Mouse (Mus musculus) hindbrain, embryonic 14.5 days (tissue): ENCODE results near the gene Mxd4. TPM values are rescaled to one million over a fixed set of nuclear protein-coding genes. Genes with fewer than 3 reads are reported as not detected.
A peak's percentile ranks its signal among the peaks of the same experiment; 100 is the strongest.

Experiments used
- ATAC-seq: fragments of 200-750 bp; cut with Nextera tagmentation; 2 replicates; pipeline ENCODE4 v1.8.0; 2017; ENCODE audit warnings: moderate number of reproducible peaks, mild to moderate bottlenecking, moderate TSS enrichment, moderate library complexity; ENCODE audit not compliant: low FRiP score
- DNase-seq: peaks from one replicate; pipeline ENCODE4 v3.0.0-alpha.2; 2015; ENCODE audit warnings: low spot score
- H3K27ac ChIP-seq: fragments of 300-500 bp; sonication (generic); 2 replicates; pipeline ENCODE4 v1.5.1; 2014; ENCODE audit warnings: mild to moderate bottlenecking, moderate library complexity
- H3K27me3 ChIP-seq: fragments of 300-500 bp; sonication (generic); 2 replicates; pipeline ENCODE4 v1.6.1; 2014; ENCODE audit warnings: mild to moderate bottlenecking, low read length, mixed read lengths; ENCODE audit not compliant: control insufficient read depth, insufficient read depth
- H3K36me3 ChIP-seq: fragments of 300-500 bp; sonication (generic); replicated peaks from 2 replicates; pipeline ENCODE4 v1.6.1; 2014; ENCODE audit not compliant: control insufficient read depth, insufficient read depth
- H3K4me1 ChIP-seq: fragments of 300-500 bp; sonication (generic); replicated peaks from 2 replicates; pipeline ENCODE4 v1.6.1; 2014; ENCODE audit warnings: antibody characterized with exemption, low read length, mixed read lengths; ENCODE audit not compliant: control insufficient read depth, insufficient read depth
- H3K4me2 ChIP-seq: fragments of 300-500 bp; sonication (generic); replicated peaks from 2 replicates; pipeline ENCODE4 v1.6.1; 2014; ENCODE audit warnings: mild to moderate bottlenecking, moderate library complexity
- H3K4me3 ChIP-seq: fragments of 300-500 bp; sonication (generic); replicated peaks from 2 replicates; pipeline ENCODE4 v1.5.1; 2014; ENCODE audit warnings: mild to moderate bottlenecking, low read length
- H3K9ac ChIP-seq: fragments of 300-500 bp; sonication (generic); 2 replicates; pipeline ENCODE4 v1.6.1; 2014
- H3K9me3 ChIP-seq: fragments of 300-500 bp; sonication (generic); 2 replicates; pipeline ENCODE4 v1.6.1; 2016; ENCODE audit warnings: low read length; ENCODE audit not compliant: control insufficient read depth
- WGBS: fragments of 180-500 bp; shearing (Covaris S2); extraction: QIAGEN DNeasy Blood & Tissue Kit; methylation state at CpG from one replicate; pipeline ENCODE4 v1.1.7; 2014; 5-methylcytosine and 5-hydroxymethylcytosine counted together
- polyA plus RNA-seq: library from polyadenylated mRNA; unstranded; fragments of >200 nt; fragmentation: Nextera tagmentation; extraction: Ambion mirVana; gene quantifications from 2 replicates; pipeline ENCODE4 v1.2.1, GENCODE M21; 2014

Gene Mxd4
- polyA plus RNA-seq, 1 experiment from 2014 or later = 32.9 TPM

DNA sequence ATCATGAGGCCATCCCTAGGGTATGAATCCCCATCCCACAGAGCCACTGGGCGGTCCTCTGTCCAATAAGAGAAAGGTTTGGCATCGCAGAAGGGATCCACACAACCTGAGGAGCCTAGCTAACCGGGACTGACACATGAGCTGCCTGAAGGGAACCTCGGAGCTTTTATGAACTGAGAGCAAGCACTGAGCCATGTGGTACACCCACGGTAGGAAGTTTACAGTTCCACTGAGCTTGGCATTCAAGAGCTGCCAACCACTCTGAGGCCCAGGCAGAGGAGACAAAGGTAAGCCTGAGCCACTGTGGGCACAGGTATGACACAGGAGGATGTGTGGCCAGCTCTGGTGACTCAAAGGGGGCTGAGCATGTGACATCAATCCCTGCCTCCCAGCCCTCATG, 37.0 kb upstream of the Mxd4 start:
- DNase-seq = no peak
- ATAC-seq = no peak
- H3K27ac ChIP-seq = no peak overlapping the region
- H3K4me1 ChIP-seq = no peaks in the 10 kb centered on the region
- H3K27me3 ChIP-seq = no peaks in the 10 kb centered on the region
- 90% methylated on average over 5 of the region's 5 CpGs for WGBS
- H3K36me3 ChIP-seq = no peaks in the 10 kb centered on the region
- H3K4me3 ChIP-seq = no peak overlapping the region
- no peaks in the 10 kb centered on the region for H3K9me3 ChIP-seq
- H3K4me2 ChIP-seq = no peak overlapping the region
- no peak overlapping the region for H3K9ac ChIP-seq

DNA sequence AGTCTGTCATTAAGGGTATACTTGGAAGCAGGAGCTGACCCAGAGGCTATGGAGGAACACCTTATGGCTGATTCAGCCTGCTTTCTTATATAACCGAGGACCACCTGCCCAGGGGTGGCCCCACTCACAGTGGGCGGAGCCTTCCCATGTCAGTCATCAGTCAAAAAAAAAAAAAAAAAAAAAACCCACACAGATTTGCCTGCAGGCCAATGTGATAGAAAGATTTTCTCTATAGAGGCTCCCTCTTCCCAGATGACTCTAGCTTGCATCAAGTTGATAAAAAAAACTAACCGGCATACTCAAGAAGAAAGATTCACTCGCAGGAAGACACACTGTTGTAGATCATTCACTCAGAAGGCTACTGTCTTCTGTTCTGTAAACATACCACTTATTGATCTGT, 32.5 kb upstream of the Mxd4 start:
- Histone ChIP-seq H3K4me1 (no peaks in the 10 kb centered on the region), H3K9ac (no peak overlapping the region), H3K4me3 (no peak overlapping the region), H3K27ac (no peak overlapping the region), H3K36me3 (no peaks in the 10 kb centered on the region), H3K4me2 (no peak overlapping the region), H3K27me3 (no peaks in the 10 kb centered on the region), H3K9me3 (no peaks in the 10 kb centered on the region)
- DNase-seq (no peak), ATAC-seq (no peak)
- WGBS = 85% methylated on average over 4 of the region's 4 CpGs

DNA sequence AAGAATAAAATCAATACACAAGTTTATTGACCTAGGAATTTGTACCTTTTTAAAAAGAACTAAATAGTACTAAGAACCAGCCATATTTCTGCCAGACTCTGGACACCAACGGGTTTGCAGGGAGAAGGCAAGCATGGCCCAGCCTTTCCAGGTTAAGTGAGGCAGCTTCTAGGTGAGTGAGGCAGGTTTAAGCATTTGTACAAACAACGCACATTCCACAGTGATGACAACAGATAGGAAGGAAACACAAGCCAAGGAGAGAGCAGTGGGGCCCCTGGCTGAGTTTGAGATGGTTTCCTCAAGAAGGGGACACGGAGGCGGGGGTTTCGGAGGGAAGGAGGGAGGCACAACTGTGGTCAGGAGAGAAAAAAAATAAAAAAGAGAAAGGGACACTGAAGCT, 31.2 kb upstream of the Mxd4 start:
- H3K9me3 ChIP-seq = no peaks in the 10 kb centered on the region
- 92% methylated on average over 5 of the region's 5 CpGs for WGBS
- no peak overlapping the region for H3K4me2 ChIP-seq
- H3K27me3 ChIP-seq = no peaks in the 10 kb centered on the region
- H3K4me1 ChIP-seq = no peaks in the 10 kb centered on the region
- DNase-seq (no peak), ATAC-seq (no peak)
- H3K9ac ChIP-seq = no peak overlapping the region
- no peak overlapping the region for H3K27ac ChIP-seq
- 0 out of 2 replicates have a peak, but pooled peaks cover under 1% of the 10 kb centered on the region for H3K36me3 ChIP-seq
- no peak overlapping the region for H3K4me3 ChIP-seq

DNA sequence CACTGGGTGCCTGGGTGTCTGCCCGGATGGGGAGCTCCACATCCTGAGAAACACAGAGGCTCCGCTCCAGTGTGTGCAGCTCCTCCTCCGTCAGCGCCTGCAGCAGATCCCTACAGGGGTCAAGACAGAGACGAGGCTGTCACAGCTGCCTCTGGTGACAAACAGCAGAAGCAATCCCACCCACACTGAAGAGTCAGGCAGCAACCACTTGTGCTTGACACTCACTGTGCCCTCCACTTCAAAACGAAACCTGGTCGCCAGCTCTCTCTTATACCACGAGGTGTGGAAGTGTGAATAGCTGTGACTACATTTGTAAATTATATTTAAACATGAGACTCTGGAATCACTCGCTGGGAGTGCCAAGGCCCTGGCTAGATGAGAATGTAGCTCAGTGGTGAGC, 30.2 kb upstream of the Mxd4 start:
- DNase-seq (no peak), ATAC-seq (no peak)
- Histone ChIP-seq H3K27me3 (no peaks in the 10 kb centered on the region), H3K9me3 (no peaks in the 10 kb centered on the region), H3K27ac (no peak overlapping the region), H3K36me3 (0 out of 2 replicates have a peak, but pooled peaks cover 5% of the 10 kb centered on the region), H3K4me3 (no peak overlapping the region), H3K4me1 (no peaks in the 10 kb centered on the region), H3K9ac (no peak overlapping the region), H3K4me2 (no peak overlapping the region)
- WGBS = 66% methylated on average over 9 of the region's 9 CpGs

DNA sequence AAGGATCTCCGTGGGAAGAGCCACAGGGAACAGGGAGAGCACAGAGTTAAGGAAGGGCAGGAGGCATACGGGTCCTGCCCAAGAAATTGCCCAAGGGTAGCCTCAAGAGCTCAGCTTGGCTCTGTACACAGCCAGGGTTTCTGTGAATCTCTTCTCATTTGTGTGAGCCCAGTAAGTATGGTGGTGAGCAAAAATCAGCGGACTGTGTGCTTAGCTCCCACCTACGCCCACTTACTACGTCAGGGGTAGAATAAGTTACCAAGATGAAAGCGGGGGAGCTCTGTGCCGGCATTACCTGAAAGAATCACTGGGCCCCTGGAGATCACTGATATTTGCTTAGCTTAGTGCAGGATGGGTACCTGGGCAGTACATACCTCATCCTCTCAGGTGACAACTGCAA, 28.5 kb upstream of the Mxd4 start:
- Histone ChIP-seq H3K27me3 (no peaks in the 10 kb centered on the region), H3K9me3 (no peaks in the 10 kb centered on the region), H3K4me1 (no peaks in the 10 kb centered on the region), H3K9ac (no peak overlapping the region), H3K36me3 (0 out of 2 replicates have a peak, but pooled peaks cover 5% of the 10 kb centered on the region), H3K27ac (no peak overlapping the region), H3K4me3 (no peak overlapping the region), H3K4me2 (no peak overlapping the region)
- WGBS = 90% methylated on average over 7 of the region's 7 CpGs
- no peak for ATAC-seq
- no peak for DNase-seq

DNA sequence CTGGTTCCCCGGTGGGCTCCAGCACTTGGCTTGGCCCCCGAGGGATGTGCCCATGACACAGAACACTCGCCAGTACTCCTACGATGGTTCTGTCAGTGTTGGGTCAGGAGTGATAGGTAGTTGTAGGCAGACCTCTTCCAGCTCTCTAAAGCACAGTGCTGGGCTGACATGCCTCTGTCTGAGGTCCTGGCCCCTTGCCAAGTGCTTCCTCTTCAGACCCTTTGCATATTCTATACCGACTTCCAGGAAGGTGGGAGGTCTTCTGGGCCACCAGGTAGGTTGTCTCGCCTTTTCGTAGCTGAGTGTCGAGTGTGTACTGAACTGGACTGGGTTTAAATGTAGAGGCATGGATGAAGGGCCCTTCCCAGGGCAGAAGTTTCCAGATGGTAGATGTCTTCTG, 26.1 kb upstream of the Mxd4 start:
- no peak for ATAC-seq
- DNase-seq = no peak
- 84% methylated on average over 8 of the region's 8 CpGs for WGBS
- 0 out of 2 replicates have a peak, but pooled peaks cover 5% of the 10 kb centered on the region for H3K36me3 ChIP-seq
- no peaks in the 10 kb centered on the region for H3K9me3 ChIP-seq
- H3K9ac ChIP-seq = no peak overlapping the region
- H3K4me2 ChIP-seq = no peak overlapping the region
- H3K27ac ChIP-seq = no peak overlapping the region
- no peaks in the 10 kb centered on the region for H3K27me3 ChIP-seq
- no peaks in the 10 kb centered on the region for H3K4me1 ChIP-seq
- no peak overlapping the region for H3K4me3 ChIP-seq

DNA sequence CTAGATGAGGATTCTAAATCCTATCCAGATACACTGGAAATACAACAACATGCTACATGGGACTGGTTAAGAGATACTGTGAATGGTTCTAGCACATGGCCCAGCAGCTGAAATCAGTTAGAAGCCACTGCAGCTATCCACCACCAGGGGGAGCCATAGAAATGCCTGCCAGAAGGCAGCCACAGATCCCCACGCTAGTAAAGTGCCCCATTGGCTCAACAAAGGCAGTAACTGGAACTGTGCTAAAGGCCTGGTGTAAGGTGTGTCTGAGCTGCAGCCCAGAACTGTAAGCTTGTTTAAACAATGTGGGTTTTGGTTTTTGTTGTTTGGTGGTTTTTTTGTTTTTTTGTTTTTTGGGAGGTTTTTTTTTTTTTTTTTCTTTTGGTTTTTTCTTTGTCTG, 22.8 kb upstream of the Mxd4 start:
- H3K36me3 ChIP-seq = 0 out of 2 replicates have a peak, but pooled peaks cover 5% of the 10 kb centered on the region
- peak; percentile 81 for DNase-seq
- H3K27ac ChIP-seq = no peak overlapping the region
- H3K4me3 ChIP-seq = no peak overlapping the region
- no peaks in the 10 kb centered on the region for H3K4me1 ChIP-seq
- peak; percentile 72; the same call in 1 of the 2 replicates for ATAC-seq
- H3K27me3 ChIP-seq = no peaks in the 10 kb centered on the region
- 0% methylated on average over 1 of the region's 1 CpGs for WGBS
- H3K9ac ChIP-seq = no peak overlapping the region
- H3K4me2 ChIP-seq = no peak overlapping the region
- no peaks in the 10 kb centered on the region for H3K9me3 ChIP-seq

GRCm38 (mm10) chr5:34207503-34207902, 20.0 kb upstream of the Mxd4 start:
- ATAC-seq = no peak
- Histone ChIP-seq H3K4me3 (no peak overlapping the region), H3K4me2 (no peak overlapping the region), H3K9ac (no peak overlapping the region), H3K27me3 (no peaks in the 10 kb centered on the region), H3K36me3 (no peaks in the 10 kb centered on the region), H3K27ac (no peak overlapping the region), H3K9me3 (no peaks in the 10 kb centered on the region), H3K4me1 (no peaks in the 10 kb centered on the region)
- WGBS = 67% methylated on average over 3 of the region's 3 CpGs
- no peak for DNase-seq

- 98% methylated on average over 2 of the region's 2 CpGs for WGBS
- no peaks in the 10 kb centered on the region for H3K9me3 ChIP-seq
- ATAC-seq = no peak
Measured at GRCm38 (mm10) chr5:34205788-34206187, 18.3 kb upstream of the Mxd4 start.

DNA sequence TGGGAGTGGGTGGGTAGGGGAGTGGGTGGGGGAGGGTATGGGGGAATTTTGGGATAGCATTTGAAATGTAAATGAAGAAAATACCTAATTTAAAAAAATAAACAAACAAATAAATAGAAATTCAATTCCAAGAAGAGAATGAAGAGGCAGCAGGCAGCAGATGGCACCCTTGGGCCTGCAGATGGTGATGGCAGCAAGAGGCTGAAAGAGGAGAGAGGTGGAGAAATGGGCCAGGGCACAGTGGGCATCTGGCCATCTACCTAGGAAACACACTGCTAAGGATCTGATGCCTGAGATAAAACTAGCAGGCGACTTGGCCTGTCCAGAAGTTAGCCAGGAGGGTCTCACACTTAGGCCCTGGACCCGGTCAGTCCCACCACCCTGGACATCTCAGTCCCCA, 17.4 kb upstream of the Mxd4 start:
- ATAC-seq = no peak
- H3K4me3 ChIP-seq = no peak overlapping the region
- no peaks in the 10 kb centered on the region for H3K27me3 ChIP-seq
- H3K4me1 ChIP-seq = no peaks in the 10 kb centered on the region
- H3K9ac ChIP-seq = no peak overlapping the region
- H3K9me3 ChIP-seq = no peaks in the 10 kb centered on the region
- DNase-seq = no peak
- no peak overlapping the region for H3K4me2 ChIP-seq
- 88% methylated on average over 2 of the region's 2 CpGs for WGBS
- H3K27ac ChIP-seq = no peak overlapping the region
- H3K36me3 ChIP-seq = no peaks in the 10 kb centered on the region

More at GRCm38 (mm10) chr5:34205788-34206187, 18.3 kb upstream of the Mxd4 start:
- Histone ChIP-seq H3K4me1 (no peaks in the 10 kb centered on the region), H3K9ac (no peak overlapping the region), H3K4me3 (no peak overlapping the region), H3K36me3 (no peaks in the 10 kb centered on the region), H3K4me2 (no peak overlapping the region), H3K27ac (no peak overlapping the region), H3K27me3 (no peaks in the 10 kb centered on the region)
- no peak for DNase-seq
